In genomic region chr3:135629830-135630355, GRCm38 (mm10) we compare ENCODE assay signal across 21 mouse cellular contexts.
A peak's percentile ranks its signal among the peaks of the same experiment; 100 is the strongest.
DNase-seq lines count a peak whose midpoint lies in the region; ATAC-seq and TF ChIP-seq lines count a peak whose summit lies in the region.
"Had no signal": no experiment of that assay in that cellular context is flagged by ENCODE, and none has a peak within 500 bp of the region (broad histone marks: within the 10 kb centered on the region; RNA-seq: fewer than 3 reads in every experiment).

No protein-coding gene starts in this region.

- H3K27me3 ChIP-seq in liver, postnatal 0 days (ENCODE audit: insufficient read depth, low read length) = no peaks in the 10 kb centered on the region
- no peaks in the 10 kb centered on the region for H3K27me3 ChIP-seq in liver, embryonic 11.5 days (replicated peaks; ENCODE audit: control insufficient read depth, insufficient read depth, low read length)
- no peaks in the 10 kb centered on the region for H3K27me3 ChIP-seq in hindbrain, embryonic 14.5 days (ENCODE audit: control insufficient read depth, insufficient read depth, low read length)
- H3K27me3 ChIP-seq: forebrain, embryonic 13.5 days; heart, embryonic 12.5 days; heart, embryonic 15.5 days; hindbrain, embryonic 13.5 days had no signal

- peaks cover 23% of the 10 kb centered on the region for H3K36me3 ChIP-seq in liver, postnatal 0 days (replicated peaks; ENCODE audit: insufficient read depth, low read length)
- H3K36me3 ChIP-seq in liver, embryonic 11.5 days (ENCODE audit: control insufficient read depth, insufficient read depth, low read length) = 0 out of 2 replicates have a peak, but pooled peaks cover 4% of the 10 kb centered on the region
- peaks cover 18% of the 10 kb centered on the region for H3K36me3 ChIP-seq in hindbrain, embryonic 14.5 days (replicated peaks; ENCODE audit: control insufficient read depth, insufficient read depth)

- no peak for DNase-seq in liver, postnatal 0 days
- no peak for DNase-seq in liver, embryonic 11.5 days (ENCODE audit: low spot score)
- peak; percentile 44 to 45 for DNase-seq in B cell, adult 2 months
- no peak for DNase-seq in T-cell, adult 2 months (ENCODE audit: low spot score)
- DNase-seq in hindbrain, embryonic 14.5 days (ENCODE audit: low spot score) = no peak
- DNase-seq: adrenal gland, postnatal 10 days; adrenal gland, postnatal 36 days; gastrocnemius, adult 2 months; gastrocnemius, postnatal 14 days; heart, adult 18-20 months; heart, postnatal 10 days; heart, postnatal 36 days had no signal

- no peak overlapping the region for H3K9ac ChIP-seq in liver, postnatal 0 days (replicated peaks)
- no peak overlapping the region for H3K9ac ChIP-seq in liver, embryonic 11.5 days (ENCODE audit: low read depth, low read length)
- no peak overlapping the region for H3K9ac ChIP-seq in hindbrain, embryonic 14.5 days
- H3K9ac ChIP-seq: forebrain, embryonic 13.5 days; heart, embryonic 12.5 days; heart, embryonic 15.5 days; hindbrain, embryonic 13.5 days had no signal

- no peaks in the 10 kb centered on the region for H3K9me3 ChIP-seq in liver, postnatal 0 days (ENCODE audit: low read length)
- H3K9me3 ChIP-seq in liver, embryonic 11.5 days (ENCODE audit: control insufficient read depth, low read length) = no peaks in the 10 kb centered on the region
- H3K9me3 ChIP-seq in hindbrain, embryonic 14.5 days (ENCODE audit: control insufficient read depth, low read length) = no peaks in the 10 kb centered on the region
- H3K9me3 ChIP-seq: forebrain, embryonic 10.5 days; forebrain, embryonic 13.5 days; heart, embryonic 12.5 days; heart, embryonic 15.5 days; hindbrain, embryonic 10.5 days; hindbrain, embryonic 13.5 days had no signal

- H3K4me1 ChIP-seq in liver, postnatal 0 days (ENCODE audit: insufficient read depth) = peaks cover 6% of the 10 kb centered on the region; the same call in 1 of the 2 replicates
- H3K4me1 ChIP-seq in liver, embryonic 11.5 days (replicated peaks; ENCODE audit: control insufficient read depth, insufficient read depth, low read length) = no peaks in the 10 kb centered on the region; the same call in none of the 2 replicates
- H3K4me1 ChIP-seq in hindbrain, embryonic 14.5 days (replicated peaks; ENCODE audit: control insufficient read depth, insufficient read depth, low read length) = 0 out of 2 replicates have a peak, but pooled peaks cover 3% of the 10 kb centered on the region
- H3K4me1 ChIP-seq: forebrain, embryonic 10.5 days; forebrain, embryonic 13.5 days had no signal

- no peak for TF ChIP-seq EP300 in liver, postnatal 0 days (IDR thresholded peaks at IDR 0.05; ENCODE audit: low read depth)

- WGBS in liver, postnatal 0 days (ENCODE audit: insufficient replicate concordance) = 72% methylated on average over 4 of the region's 4 CpGs
- WGBS in liver, embryonic 11.5 days = 79% methylated on average over 4 of the region's 4 CpGs
- 95% methylated on average over 4 of the region's 4 CpGs for WGBS in hindbrain, embryonic 14.5 days

- no peak for TF ChIP-seq CTCF in liver, postnatal 0 days (IDR thresholded peaks at IDR 0.05; ENCODE audit: low read depth)

- peak overlapping the region; percentile 34; the same call in 1 of the 2 replicates for H3K27ac ChIP-seq in liver, postnatal 0 days (ENCODE audit: low read depth)
- H3K27ac ChIP-seq in liver, embryonic 11.5 days (ENCODE audit: low read depth, low read length) = no peak overlapping the region
- no peak overlapping the region for H3K27ac ChIP-seq in hindbrain, embryonic 14.5 days
- H3K27ac ChIP-seq: forebrain, embryonic 13.5 days; gastrocnemius, adult 2 months; hindbrain, embryonic 10.5 days; hindbrain, embryonic 13.5 days; hindbrain, postnatal 0 days had no signal

- ATAC-seq in liver, postnatal 0 days = no peak
- no peak for ATAC-seq in liver, embryonic 11.5 days (replicated peaks; ENCODE audit: low FRiP score)
- ATAC-seq in granulocyte monocyte progenitor cell, adult 5-6 weeks (replicated peaks; ENCODE audit: poor library complexity, severe bottlenecking) = peak; percentile 23; the same call in 1 of the 2 replicates
- ATAC-seq in hindbrain, embryonic 14.5 days (ENCODE audit: low FRiP score) = no peak
- ATAC-seq: inflammation-experienced regulatory T-cells, adult 6 months had no signal

- H3K4me2 ChIP-seq in liver, postnatal 0 days (ENCODE audit: low read depth, low read length) = no peak overlapping the region
- no peak overlapping the region for H3K4me2 ChIP-seq in liver, embryonic 11.5 days
- no peak overlapping the region for H3K4me2 ChIP-seq in hindbrain, embryonic 14.5 days (replicated peaks)
- H3K4me2 ChIP-seq: forebrain, embryonic 13.5 days; heart, embryonic 12.5 days; heart, embryonic 15.5 days; hindbrain, embryonic 13.5 days had no signal

- H3K4me3 ChIP-seq in liver, postnatal 0 days (ENCODE audit: low read depth, low read length) = no peak overlapping the region
- H3K4me3 ChIP-seq in liver, embryonic 11.5 days (ENCODE audit: low read depth, low read length) = no peak overlapping the region
- no peak overlapping the region for H3K4me3 ChIP-seq in hindbrain, embryonic 14.5 days (replicated peaks; ENCODE audit: low read length)
- H3K4me3 ChIP-seq: forebrain, embryonic 10.5 days; forebrain, embryonic 13.5 days; gastrocnemius, adult 2 months; heart, embryonic 12.5 days; heart, embryonic 15.5 days; hindbrain, embryonic 10.5 days; hindbrain, embryonic 13.5 days had no signal

Comparison
In these comparisons a context has a peak if more than half of its experiments do, and no peak if none do; other contexts are left out.
1. DNase-seq: peak in B cell, adult 2 months (2 of 2); none in liver, postnatal 0 days (single experiment), liver, embryonic 11.5 days (single experiment), T-cell, adult 2 months (single experiment) and hindbrain, embryonic 14.5 days (single experiment).